Mouse (Mus musculus) cerebellum, adult 9-10 months (tissue): ENCODE results near the gene Ccng2.
A peak's percentile ranks its signal among the peaks of the same experiment; 100 is the strongest.

Experiments
- DNase-seq: peaks from one replicate; pipeline ENCODE4 v3.0.0; 2022

The Ccng2 gene

DNA sequence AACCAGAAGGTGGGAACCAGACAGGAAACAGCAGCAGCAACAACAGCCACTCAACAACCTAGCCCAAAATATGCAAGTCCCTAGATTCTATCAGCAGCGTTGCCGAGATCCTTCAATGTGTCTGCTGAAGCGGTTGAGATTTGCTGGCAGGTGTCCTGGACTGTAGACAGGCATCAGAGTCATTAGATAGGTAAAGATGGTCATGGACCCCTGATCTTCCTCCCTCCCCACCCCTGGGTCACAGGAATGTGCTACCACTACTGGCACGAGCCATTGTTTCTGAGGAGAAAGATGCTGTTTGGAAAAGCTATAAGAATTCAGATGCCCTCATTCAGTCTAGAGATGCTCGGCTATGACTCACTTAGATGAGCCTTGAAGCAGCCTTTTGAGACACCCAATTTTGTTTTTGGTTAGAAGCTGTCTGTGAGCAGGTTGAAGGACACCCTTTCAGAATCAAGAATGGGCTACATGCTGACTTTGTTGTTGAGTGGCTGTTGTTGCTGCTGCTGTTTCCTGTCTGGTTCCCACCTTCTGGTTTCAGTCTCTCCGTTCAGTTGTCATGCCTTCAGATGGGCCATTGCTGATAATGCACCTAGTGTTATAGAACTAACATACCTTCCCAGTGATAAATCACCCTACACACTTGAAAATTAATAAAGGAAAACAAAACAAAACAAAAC is 3.5 kb upstream of the Ccng2 start:
- DNase-seq: no peak

- no peak for DNase-seq
These were observed 2.8 kb upstream of the Ccng2 start for GRCm38 (mm10) chr5:93264136-93264700.

DNA sequence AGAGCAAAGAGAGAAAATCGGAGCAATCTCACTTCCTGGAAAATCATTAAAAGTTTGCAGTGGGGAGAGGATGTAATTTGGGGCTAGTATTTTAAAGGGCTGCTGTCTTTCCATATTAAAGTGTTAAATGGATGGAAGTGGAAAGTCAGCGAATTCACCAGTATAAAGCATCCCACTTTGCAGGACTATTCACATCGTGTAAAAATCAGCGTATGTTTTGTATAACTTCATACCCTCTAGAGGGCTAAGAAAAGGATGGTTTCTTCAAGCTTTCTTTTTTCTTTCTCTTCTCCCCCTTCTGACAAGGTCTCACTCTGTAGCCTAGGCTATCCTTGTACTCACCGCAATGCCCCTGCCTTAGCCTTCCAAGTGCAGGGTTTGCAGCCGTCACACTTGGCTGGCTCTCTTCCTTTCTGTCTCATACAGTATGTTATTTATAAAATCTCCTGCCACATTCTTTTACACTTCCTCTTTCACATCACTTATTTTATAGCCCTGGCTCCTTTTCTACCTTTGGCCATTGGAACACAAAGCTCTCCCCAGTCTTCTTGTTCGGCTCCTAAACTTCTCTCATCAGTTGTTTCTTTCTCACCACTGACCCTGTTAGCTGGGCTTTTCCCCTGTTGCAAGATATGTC is 1.8 kb upstream of the Ccng2 start:
- no peak for DNase-seq

GRCm38 (mm10) chr5:93265801-93266580 is 1.1 kb upstream of the Ccng2 start:
- DNase-seq: peak; percentile 47

DNA sequence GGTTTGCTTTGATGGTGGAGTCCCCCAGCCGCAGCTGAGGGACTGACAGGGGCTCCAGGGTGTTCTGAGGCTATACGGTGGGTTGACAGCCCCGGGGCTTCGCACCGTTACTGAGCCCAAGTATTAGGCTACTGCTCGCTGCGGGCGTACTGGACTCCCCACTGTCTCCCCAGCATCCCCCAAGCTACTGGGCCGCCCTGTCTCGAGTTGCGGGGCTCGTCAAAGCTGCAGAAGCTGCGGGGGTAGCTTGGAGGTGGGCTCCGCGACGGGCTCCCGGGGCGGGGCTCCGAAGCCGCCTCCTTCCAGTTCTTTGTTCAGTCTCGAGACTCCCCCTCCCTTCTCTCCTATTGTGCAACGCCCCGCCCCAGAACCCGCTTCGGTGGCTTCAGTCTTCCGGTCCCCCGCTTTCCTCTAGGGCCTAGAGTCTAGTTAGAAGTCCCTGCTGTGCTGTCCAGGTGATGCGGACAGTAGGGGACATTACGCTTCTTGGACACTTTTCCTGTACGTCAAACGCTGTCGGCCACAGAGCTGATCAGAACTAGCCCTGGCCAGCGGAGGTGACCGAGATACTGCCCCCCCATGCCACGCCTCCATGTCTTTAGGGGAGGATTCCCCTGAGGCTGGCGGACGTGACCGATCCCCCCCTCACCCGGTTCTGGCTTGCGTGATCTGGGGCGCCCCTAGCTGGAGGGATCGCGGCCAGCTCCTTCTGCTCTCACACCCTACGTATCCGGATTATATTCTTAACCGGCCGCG is 972 bp downstream of the Ccng2 start:
- DNase-seq: peak; percentile 85

GRCm38 (mm10) chr5:93270095-93270494 is 3.0 kb downstream of the Ccng2 start:
- no peak for DNase-seq

DNA sequence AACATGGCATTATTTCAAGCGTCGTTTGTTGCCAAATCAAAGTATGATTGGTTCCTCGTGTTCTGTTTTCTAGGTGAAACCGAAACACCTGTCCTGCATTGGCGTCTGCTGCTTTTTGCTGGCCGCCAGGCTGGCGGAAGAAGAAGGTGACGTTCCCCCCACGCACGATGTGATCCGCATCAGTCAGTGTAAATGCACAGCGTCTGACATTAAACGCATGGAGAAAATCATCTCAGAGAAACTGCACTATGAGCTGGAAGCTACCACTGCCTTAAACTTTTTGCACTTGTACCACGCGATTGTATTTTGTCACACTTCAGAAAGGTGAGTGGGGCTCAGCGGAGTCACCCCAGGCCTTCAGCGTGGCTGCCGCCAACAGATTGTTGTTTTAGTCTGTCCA is 3.7 kb downstream of the Ccng2 start:
- no peak for DNase-seq

- no peak for DNase-seq
These were observed 15.5 kb downstream of the Ccng2 start for GRCm38 (mm10) chr5:93282446-93283107.

- DNase-seq: no peak
These were observed 16.1 kb downstream of the Ccng2 start for GRCm38 (mm10) chr5:93283109-93283508.

DNA sequence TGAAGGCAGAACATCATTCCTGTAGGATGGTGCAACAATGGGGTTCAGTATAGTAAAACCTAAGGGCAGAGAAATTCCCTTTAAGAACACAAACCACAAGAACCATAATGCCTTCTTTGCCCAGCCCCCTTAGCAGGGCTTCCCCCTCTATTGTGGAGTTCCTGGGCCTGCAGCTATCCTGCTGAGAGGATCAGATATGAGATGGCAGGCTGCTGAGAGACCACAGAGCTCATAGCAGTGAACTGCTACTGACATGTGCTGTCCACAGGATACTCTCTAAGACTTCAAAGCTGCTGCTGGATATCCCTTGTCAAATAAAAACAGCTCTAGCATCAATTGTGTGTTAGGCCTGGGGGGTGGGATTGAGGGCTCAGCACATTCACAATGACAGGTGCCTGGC is 21.5 kb downstream of the Ccng2 start:
- no peak for DNase-seq

GRCm38 (mm10) chr5:93290282-93290681 is 23.2 kb downstream of the Ccng2 start:
- DNase-seq: no peak

DNA sequence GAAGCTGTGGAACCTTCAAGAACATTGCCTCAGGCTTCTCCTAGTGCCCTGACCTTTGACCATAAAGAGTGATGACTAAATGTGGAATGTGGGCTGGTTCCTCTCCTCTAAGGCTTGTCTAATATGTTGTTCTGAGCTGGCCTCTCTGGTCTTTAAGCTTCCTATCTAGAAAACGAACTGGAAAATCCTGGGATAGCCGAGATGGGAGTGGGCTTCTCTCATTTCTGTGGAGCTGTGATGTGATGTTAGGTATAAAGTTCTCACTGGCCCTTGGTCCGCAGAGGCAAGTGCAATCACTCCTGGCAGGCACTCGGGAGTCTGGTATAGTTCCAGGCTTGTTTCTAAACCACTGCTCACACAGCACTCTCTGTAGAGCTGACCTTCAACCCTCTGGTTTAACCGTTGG is 29.3 kb downstream of the Ccng2 start:
- DNase-seq: no peak

- no peak for DNase-seq
These were observed 29.7 kb downstream of the Ccng2 start for GRCm38 (mm10) chr5:93296754-93297153.

DNA sequence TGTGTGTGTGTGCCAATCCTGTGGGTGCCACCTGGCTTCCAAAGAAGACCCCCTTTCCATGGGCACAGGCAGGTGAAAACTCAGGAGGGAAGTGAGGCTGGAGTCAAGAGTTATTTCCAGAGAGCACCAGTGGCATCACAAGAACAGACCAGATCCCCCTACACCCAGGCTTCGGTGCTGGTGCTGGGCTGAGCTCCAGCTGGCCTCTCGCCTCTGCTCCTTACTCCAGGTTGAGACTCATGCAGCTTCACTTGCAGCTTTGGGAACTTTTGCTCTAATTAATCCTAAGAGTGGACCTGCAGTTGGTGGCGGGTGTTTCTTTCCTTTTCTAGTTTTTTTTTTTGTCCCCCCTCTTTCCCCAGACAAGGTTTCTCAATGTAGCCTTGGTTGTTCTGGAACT is 30.3 kb downstream of the Ccng2 start:
- DNase-seq: no peak

- DNase-seq: peak; percentile 36
These were observed 38.2 kb downstream of the Ccng2 start for GRCm38 (mm10) chr5:93305126-93305830.

DNA sequence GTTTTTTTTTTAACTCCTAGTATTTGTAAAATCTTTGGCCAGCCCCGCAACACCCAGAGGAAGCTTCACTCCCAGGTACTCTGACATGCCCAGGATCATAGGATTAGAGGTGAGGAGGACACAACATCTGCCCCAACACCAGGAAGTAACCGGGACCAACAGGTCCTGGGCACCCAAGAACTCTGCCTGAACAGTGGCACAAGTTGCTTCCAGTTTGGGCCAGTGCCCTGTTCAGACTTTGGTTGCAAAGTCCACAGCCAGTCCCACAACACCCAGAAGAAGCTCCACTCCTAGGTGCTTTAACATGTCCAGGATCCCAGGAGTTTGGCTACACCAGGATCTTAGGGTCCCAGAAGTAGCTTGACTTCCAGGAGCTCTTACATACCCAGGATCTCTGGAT is 41.9 kb downstream of the Ccng2 start:
- no peak for DNase-seq

DNA sequence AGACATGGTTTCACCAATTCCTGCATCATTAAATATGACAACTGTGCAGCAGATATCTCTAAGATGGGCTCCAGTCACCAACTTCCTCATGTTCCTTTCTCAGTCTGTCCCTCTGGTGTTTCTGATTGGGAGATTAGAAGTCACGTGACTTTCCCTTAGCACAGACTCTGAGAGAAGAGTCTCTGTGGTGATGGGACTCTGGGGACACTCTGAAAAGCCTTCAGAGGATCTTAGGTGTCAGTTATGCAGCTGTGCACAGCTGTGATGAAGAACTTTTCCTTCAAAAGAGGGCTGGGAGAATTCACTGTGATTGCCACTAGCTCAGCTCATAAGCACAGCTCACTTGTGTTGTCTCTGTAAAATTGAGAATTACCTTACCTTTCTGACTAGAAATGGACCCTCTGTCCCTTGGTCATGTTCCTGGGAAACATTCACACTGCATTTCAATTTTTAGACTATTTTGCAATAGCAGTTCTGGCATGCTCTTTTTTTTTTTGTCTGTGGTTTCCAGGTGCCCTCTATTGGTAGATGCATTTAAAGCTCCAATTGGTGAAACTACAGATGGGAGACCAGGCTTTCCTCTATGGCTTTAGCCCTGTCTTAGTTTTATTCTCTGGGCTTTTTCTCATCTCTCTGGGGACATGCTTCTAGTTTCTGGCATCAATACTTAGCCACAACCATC is 56.4 kb downstream of the Ccng2 start:
- DNase-seq: peak; percentile 36
